Mouse (Mus musculus): ENCODE measurements around the gene Cdr1. TPM values are rescaled to one million over a fixed set of nuclear protein-coding genes. Genes with fewer than 3 reads are reported as not detected.

Gene Cdr1
- total RNA-seq (2021) = not detected
- long read RNA-seq, experiment 1 = 0 reads
- long read RNA-seq, experiment 2 = 0 reads

- DNase-seq (ENCODE audit: low spot score in 2 of 2) = no peak
These were observed at the start of gene Cdr1 for GRCm38 (mm10) chrX:61185458-61185857. Cdr1 (minus strand) TSS chrX:61185558.

- no peak for DNase-seq (ENCODE audit: low spot score in 2 of 2)
These were observed 511 bp upstream of the Cdr1 start for GRCm38 (mm10) chrX:61185869-61186268.

GRCm38 (mm10) chrX:61166519-61166918, 18.8 kb downstream of the Cdr1 start:
- peak in 1 of 2 experiments; percentile 6 for DNase-seq (ENCODE audit: low spot score in 2 of 2)

- no peak for DNase-seq (ENCODE audit: low spot score in 2 of 2)
These were observed 24.1 kb downstream of the Cdr1 start for GRCm38 (mm10) chrX:61161249-61161648.

- no peak for DNase-seq (ENCODE audit: low spot score in 2 of 2)
These were observed 30.6 kb downstream of the Cdr1 start for GRCm38 (mm10) chrX:61154657-61155256.

- no peak for DNase-seq (ENCODE audit: low spot score in 2 of 2)
These were observed 31.1 kb downstream of the Cdr1 start for GRCm38 (mm10) chrX:61154246-61154645.

- DNase-seq (ENCODE audit: low spot score in 2 of 2) = no peak
These were observed 38.8 kb downstream of the Cdr1 start for GRCm38 (mm10) chrX:61146569-61146968.

GRCm38 (mm10) chrX:61145416-61145815, 39.9 kb downstream of the Cdr1 start:
- DNase-seq (ENCODE audit: low spot score in 2 of 2) = no peak

- DNase-seq (ENCODE audit: low spot score in 2 of 2) = no peak
These were observed 50.8 kb downstream of the Cdr1 start for GRCm38 (mm10) chrX:61134592-61134991.

Small RNA genes within 50 kb of the gene (microRNA-seq; reads per million reads assigned to microRNA genes)
- 0 reads per million in 2 experiments for gene Gm24396 (ENCODE audit: borderline number of aligned reads in 2 of 2)
